Mouse (Mus musculus) hindbrain, embryonic 14.5 days (tissue): ENCODE results near the gene Pgf. TPM values are rescaled to one million over a fixed set of nuclear protein-coding genes. Genes with fewer than 3 reads are reported as not detected.

Experiments used
- ATAC-seq: fragments of 200-750 bp; cut with Nextera tagmentation; 2 replicates; pipeline ENCODE4 v1.8.0; 2017; ENCODE audit warnings: moderate number of reproducible peaks, mild to moderate bottlenecking, moderate TSS enrichment, moderate library complexity; ENCODE audit not compliant: low FRiP score
- DNase-seq: peaks from one replicate; pipeline ENCODE4 v3.0.0-alpha.2; 2015; ENCODE audit warnings: low spot score
- H3K27ac ChIP-seq: fragments of 300-500 bp; sonication (generic); 2 replicates; pipeline ENCODE4 v1.5.1; 2014; ENCODE audit warnings: mild to moderate bottlenecking, moderate library complexity
- H3K27me3 ChIP-seq: fragments of 300-500 bp; sonication (generic); 2 replicates; pipeline ENCODE4 v1.6.1; 2014; ENCODE audit warnings: mild to moderate bottlenecking, low read length, mixed read lengths; ENCODE audit not compliant: control insufficient read depth, insufficient read depth
- H3K36me3 ChIP-seq: fragments of 300-500 bp; sonication (generic); replicated peaks from 2 replicates; pipeline ENCODE4 v1.6.1; 2014; ENCODE audit not compliant: control insufficient read depth, insufficient read depth
- H3K4me1 ChIP-seq: fragments of 300-500 bp; sonication (generic); replicated peaks from 2 replicates; pipeline ENCODE4 v1.6.1; 2014; ENCODE audit warnings: antibody characterized with exemption, low read length, mixed read lengths; ENCODE audit not compliant: control insufficient read depth, insufficient read depth
- H3K4me2 ChIP-seq: fragments of 300-500 bp; sonication (generic); replicated peaks from 2 replicates; pipeline ENCODE4 v1.6.1; 2014; ENCODE audit warnings: mild to moderate bottlenecking, moderate library complexity
- H3K4me3 ChIP-seq: fragments of 300-500 bp; sonication (generic); replicated peaks from 2 replicates; pipeline ENCODE4 v1.5.1; 2014; ENCODE audit warnings: mild to moderate bottlenecking, low read length
- H3K9ac ChIP-seq: fragments of 300-500 bp; sonication (generic); 2 replicates; pipeline ENCODE4 v1.6.1; 2014
- H3K9me3 ChIP-seq: fragments of 300-500 bp; sonication (generic); 2 replicates; pipeline ENCODE4 v1.6.1; 2016; ENCODE audit warnings: low read length; ENCODE audit not compliant: control insufficient read depth
- WGBS: fragments of 180-500 bp; shearing (Covaris S2); extraction: QIAGEN DNeasy Blood & Tissue Kit; methylation state at CpG from one replicate; pipeline ENCODE4 v1.1.7; 2014; 5-methylcytosine and 5-hydroxymethylcytosine counted together
- polyA plus RNA-seq: library from polyadenylated mRNA; unstranded; fragments of >200 nt; fragmentation: Nextera tagmentation; extraction: Ambion mirVana; gene quantifications from 2 replicates; pipeline ENCODE4 v1.2.1, GENCODE M21; 2014

Pgf gene
- polyA plus RNA-seq, 1 experiment from 2014 or later: 8.3 TPM

DNA sequence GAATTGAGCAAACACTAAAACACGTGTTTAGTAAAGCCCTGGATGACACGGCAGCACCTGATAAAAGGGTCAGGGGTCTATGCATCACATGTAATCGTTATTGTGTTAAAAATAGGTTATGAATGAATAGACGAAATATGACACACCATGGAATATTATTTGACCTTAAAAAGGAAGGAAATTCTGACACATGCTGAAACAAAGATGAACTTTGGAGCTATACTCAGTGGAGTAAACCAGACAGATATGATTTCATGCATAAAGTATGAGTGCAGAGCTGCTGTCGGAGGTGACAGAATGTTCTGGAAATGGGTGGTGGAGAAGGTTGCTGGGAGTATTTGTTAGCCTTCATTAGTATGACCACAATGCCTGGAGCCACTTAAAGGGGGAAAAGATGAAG, 26.1 kb upstream of the Pgf start:
- DNase-seq: no peak
- Histone ChIP-seq H3K36me3 (no peaks in the 10 kb centered on the region), H3K9me3 (no peaks in the 10 kb centered on the region), H3K27me3 (no peaks in the 10 kb centered on the region), H3K4me3 (no peak overlapping the region), H3K4me1 (no peaks in the 10 kb centered on the region; the same call in none of the 2 replicates), H3K4me2 (no peak overlapping the region), H3K27ac (no peak overlapping the region), H3K9ac (no peak overlapping the region)
- WGBS: 88% methylated on average over 5 of the region's 5 CpGs
- ATAC-seq: no peak

DNA sequence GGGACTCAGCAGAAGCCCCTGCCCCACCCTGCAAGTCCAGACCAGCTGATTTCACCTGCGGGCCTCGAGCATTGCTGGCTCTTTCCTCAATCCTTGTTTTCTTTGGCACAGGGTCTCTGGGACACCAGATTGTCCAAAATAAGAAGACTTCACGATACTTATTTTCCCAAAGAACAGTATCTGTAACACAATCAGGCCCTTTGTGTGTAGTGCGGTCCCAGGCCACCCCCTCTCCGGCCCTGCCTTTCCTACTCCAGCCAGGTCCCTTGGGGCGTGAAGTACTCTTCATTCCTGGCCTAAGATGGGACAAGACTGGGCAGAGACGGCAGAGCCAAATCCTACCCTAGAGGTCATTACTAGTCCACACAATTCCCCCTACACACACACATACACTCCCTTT, 24.6 kb upstream of the Pgf start:
- H3K4me2 ChIP-seq: no peak overlapping the region
- no peak overlapping the region for H3K27ac ChIP-seq
- no peak for DNase-seq
- no peak for ATAC-seq
- no peak overlapping the region for H3K9ac ChIP-seq
- H3K4me3 ChIP-seq: no peak overlapping the region
- H3K27me3 ChIP-seq: no peaks in the 10 kb centered on the region
- H3K4me1 ChIP-seq: no peaks in the 10 kb centered on the region; the same call in none of the 2 replicates
- H3K9me3 ChIP-seq: no peaks in the 10 kb centered on the region
- 89% methylated on average over 7 of the region's 7 CpGs for WGBS
- no peaks in the 10 kb centered on the region for H3K36me3 ChIP-seq

DNA sequence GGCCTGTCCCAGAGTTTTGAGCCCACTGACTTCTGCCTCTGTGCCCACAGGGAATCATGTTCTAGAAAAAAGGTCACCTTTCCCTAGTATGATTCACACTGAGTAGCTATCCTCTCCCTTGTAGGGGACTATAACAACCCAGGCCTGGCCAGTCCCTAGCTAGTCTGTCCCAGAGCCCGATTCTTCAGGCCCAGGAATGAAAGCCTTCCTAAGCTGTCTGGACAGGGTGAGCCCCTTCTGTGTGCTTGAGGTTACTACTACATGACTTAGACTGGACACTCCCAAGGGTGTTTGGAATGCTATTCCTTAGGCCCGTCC, 24.2 kb upstream of the Pgf start:
- H3K4me3 ChIP-seq: no peak overlapping the region
- H3K9ac ChIP-seq: no peak overlapping the region
- no peak overlapping the region for H3K4me2 ChIP-seq
- no peaks in the 10 kb centered on the region for H3K27me3 ChIP-seq
- H3K4me1 ChIP-seq: no peaks in the 10 kb centered on the region; the same call in none of the 2 replicates
- 86% methylated on average over 2 of the region's 2 CpGs for WGBS
- DNase-seq (no peak), ATAC-seq (no peak)
- H3K36me3 ChIP-seq: no peaks in the 10 kb centered on the region
- H3K9me3 ChIP-seq: no peaks in the 10 kb centered on the region
- H3K27ac ChIP-seq: peak overlapping the region; percentile 26; the same call in 1 of the 2 replicates

DNA sequence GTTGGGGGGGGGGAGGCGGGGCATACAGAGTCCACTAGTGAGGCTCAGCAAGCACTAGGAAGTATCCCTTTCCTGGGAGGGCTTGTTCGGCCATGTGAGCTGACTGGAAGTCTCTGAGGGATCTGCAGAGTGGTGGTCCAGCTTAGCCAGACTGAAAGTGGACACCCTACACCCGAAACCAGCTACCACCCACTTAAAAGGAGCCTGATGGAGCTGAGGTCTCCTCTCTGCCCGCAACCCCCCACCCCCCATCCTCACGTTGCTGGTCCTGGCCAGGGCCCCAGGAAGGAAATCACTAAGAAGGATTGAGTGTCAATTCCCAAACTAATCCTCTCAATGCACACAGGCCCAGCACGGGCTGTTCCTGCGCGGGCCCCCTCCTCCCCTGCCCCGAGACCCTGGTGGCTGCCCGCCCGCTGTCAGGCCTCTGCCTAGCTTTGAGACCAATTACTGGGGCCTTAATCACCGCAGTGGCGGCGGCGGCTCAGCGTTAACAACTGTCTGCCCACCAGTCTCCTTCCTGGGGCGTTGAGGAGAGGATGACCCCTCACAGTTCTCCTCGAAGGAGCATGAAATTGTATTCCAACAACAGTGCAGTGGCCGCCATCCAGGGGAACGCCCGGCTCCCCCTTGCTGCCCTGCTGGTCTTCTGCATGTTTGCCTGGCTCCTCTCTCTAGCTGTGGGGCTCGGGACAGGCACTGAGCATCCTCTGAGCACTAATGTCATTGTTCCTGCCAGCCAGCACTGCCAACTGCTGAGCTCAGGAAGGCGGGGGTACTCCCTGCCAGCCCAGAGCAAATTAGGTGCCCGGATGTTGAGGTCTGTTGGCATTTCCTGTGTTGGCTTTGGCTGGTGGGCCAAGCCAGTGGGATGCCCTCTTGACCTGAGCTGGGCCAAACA, 23.6 kb upstream of the Pgf start:
- DNase-seq (no peak), ATAC-seq (peak; percentile 56; the same call in 1 of the 2 replicates)
- Histone ChIP-seq H3K36me3 (no peaks in the 10 kb centered on the region), H3K9ac (0 out of 2 replicates have a peak overlapping the region, but pooled peaks have one; percentile 21), H3K4me1 (no peaks in the 10 kb centered on the region; the same call in none of the 2 replicates), H3K4me3 (no peak overlapping the region), H3K9me3 (no peaks in the 10 kb centered on the region), H3K27ac (peak overlapping the region; percentile 26), H3K4me2 (no peak overlapping the region), H3K27me3 (no peaks in the 10 kb centered on the region)
- WGBS: 21% methylated on average over 24 of the region's 24 CpGs

- Histone ChIP-seq H3K27ac (no peak overlapping the region), H3K9ac (no peak overlapping the region), H3K4me3 (no peak overlapping the region), H3K4me2 (no peak overlapping the region), H3K4me1 (peaks cover under 1% of the 10 kb centered on the region), H3K9me3 (no peaks in the 10 kb centered on the region), H3K36me3 (no peaks in the 10 kb centered on the region), H3K27me3 (no peaks in the 10 kb centered on the region)
- ATAC-seq (no peak), DNase-seq (no peak)
- 76% methylated on average over 1 of the region's 1 CpGs for WGBS
These were observed 22.4 kb upstream of the Pgf start for GRCm38 (mm10) chr12:85199954-85200353.

GRCm38 (mm10) chr12:85197936-85198335, 20.3 kb upstream of the Pgf start:
- WGBS: 30% methylated on average over 8 of the region's 8 CpGs
- Histone ChIP-seq H3K4me2 (no peak overlapping the region), H3K9me3 (no peaks in the 10 kb centered on the region), H3K36me3 (no peaks in the 10 kb centered on the region), H3K27ac (no peak overlapping the region), H3K27me3 (no peaks in the 10 kb centered on the region), H3K4me3 (no peak overlapping the region), H3K4me1 (peaks cover 8% of the 10 kb centered on the region), H3K9ac (no peak overlapping the region)
- ATAC-seq (no peak), DNase-seq (no peak)

DNA sequence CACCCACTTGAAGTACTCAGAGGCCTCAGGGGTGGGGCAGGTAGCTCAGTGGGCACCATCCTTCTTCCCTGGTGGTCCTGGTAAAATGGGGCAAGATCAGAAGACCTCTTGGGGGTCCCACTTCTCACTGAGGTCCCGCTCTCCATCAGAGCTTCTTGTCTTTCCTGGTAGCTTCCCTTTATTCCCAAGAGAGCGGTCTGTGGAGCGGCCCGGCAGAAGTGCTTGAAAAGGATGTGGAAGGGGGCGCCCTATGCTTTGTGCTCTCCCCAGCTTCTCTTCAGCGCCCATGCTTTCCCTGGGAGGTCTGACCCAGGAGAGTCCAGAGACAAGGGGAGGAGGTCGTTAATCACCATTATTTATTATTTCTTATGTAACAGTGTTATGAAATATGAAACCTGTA, 19.8 kb upstream of the Pgf start:
- Histone ChIP-seq H3K27ac (no peak overlapping the region), H3K4me1 (peaks cover 8% of the 10 kb centered on the region)
- no peak for ATAC-seq

GRCm38 (mm10) chr12:85196191-85196590, 18.6 kb upstream of the Pgf start:
- H3K27ac ChIP-seq: no peak overlapping the region
- WGBS: 93% methylated on average over 10 of the region's 10 CpGs
- DNase-seq (no peak), ATAC-seq (no peak)
- no peaks in the 10 kb centered on the region for H3K9me3 ChIP-seq
- no peak overlapping the region for H3K4me3 ChIP-seq
- no peak overlapping the region for H3K9ac ChIP-seq
- no peaks in the 10 kb centered on the region for H3K36me3 ChIP-seq
- no peak overlapping the region for H3K4me2 ChIP-seq
- no peaks in the 10 kb centered on the region for H3K27me3 ChIP-seq
- peaks cover 8% of the 10 kb centered on the region; the same call in 1 of the 2 replicates for H3K4me1 ChIP-seq

More for the DNA sequence above, 19.8 kb upstream of the Pgf start:
- WGBS: 81% methylated on average over 7 of the region's 7 CpGs
- Histone ChIP-seq H3K4me3 (no peak overlapping the region), H3K9me3 (no peaks in the 10 kb centered on the region), H3K9ac (no peak overlapping the region), H3K27me3 (no peaks in the 10 kb centered on the region), H3K4me2 (no peak overlapping the region), H3K36me3 (no peaks in the 10 kb centered on the region)
- no peak for DNase-seq

DNA sequence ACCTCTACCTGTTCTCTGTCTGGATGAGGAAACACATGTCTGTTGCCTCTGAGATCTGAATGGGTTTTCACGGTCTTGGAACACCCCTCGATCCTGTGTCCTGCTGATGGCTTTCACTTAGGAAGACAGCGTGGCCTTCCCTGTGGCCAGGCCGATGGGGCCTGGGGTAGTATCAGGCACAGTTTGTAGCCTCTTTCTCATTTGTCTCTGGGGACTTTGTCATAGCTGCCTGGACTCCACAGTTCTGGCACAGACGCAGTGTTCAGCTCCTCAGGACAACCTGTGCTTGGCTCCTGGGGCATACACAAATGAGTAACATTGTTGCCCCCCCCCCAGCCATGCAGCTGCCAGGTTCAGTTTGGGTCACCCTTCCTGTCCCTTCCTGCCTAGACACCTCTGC, 17.5 kb upstream of the Pgf start:
- Histone ChIP-seq H3K36me3 (no peaks in the 10 kb centered on the region), H3K27me3 (no peaks in the 10 kb centered on the region), H3K4me1 (0 out of 2 replicates have a peak, but pooled peaks cover 8% of the 10 kb centered on the region), H3K27ac (no peak overlapping the region), H3K9me3 (no peaks in the 10 kb centered on the region), H3K4me2 (no peak overlapping the region), H3K4me3 (no peak overlapping the region), H3K9ac (no peak overlapping the region)
- DNase-seq (no peak), ATAC-seq (peak; percentile 8; the same call in 1 of the 2 replicates)
- WGBS: 63% methylated on average over 5 of the region's 5 CpGs
